ENCODE assay signal across 8 mouse cellular contexts in genomic region chr11:95837059-95837458, GRCm38 (mm10). TPM values are rescaled to one million over a fixed set of nuclear protein-coding genes. Genes with fewer than 3 reads are reported as not detected.
A peak's percentile ranks its signal among the peaks of the same experiment; 100 is the strongest.
DNase-seq lines count a peak whose midpoint lies in the region; ATAC-seq and TF ChIP-seq lines count a peak whose summit lies in the region.

Gene Gngt2 (plus strand): TSS chr11:95837216.

- H3K9me3 ChIP-seq in heart, embryonic 14.5 days (ENCODE audit: control insufficient read depth, low read length), result no peaks in the 10 kb centered on the region

- peak within 1 kb of the TSS; percentile 31 for H3K4me2 ChIP-seq in heart, embryonic 14.5 days (ENCODE audit: low read length)

- H3K36me3 ChIP-seq in heart, embryonic 14.5 days (ENCODE audit: control insufficient read depth, insufficient read depth, low read length), result peaks cover 6% of the 10 kb centered on the region; the same call in 1 of the 2 replicates

- H3K4me3 ChIP-seq in heart, embryonic 14.5 days (ENCODE audit: control insufficient read depth in 1 of 2, insufficient read depth in 1 of 2, low read depth in 1 of 2, low read length in 2 of 2), result no peak within 1 kb of the TSS
- H3K4me3 ChIP-seq in olfactory bulb, adult 2 months (ENCODE audit: insufficient read depth, low read depth, low read length), result no peak within 1 kb of the TSS

- H3K27ac ChIP-seq in heart, embryonic 14.5 days (replicated peaks in 1 of 2; ENCODE audit: control insufficient read depth in 1 of 2, insufficient read depth in 1 of 2, low read depth in 2 of 2, low read length in 2 of 2), result peak within 1 kb of the TSS; percentile 18 to 63
- no peak within 1 kb of the TSS for H3K27ac ChIP-seq in olfactory bulb, adult 2 months (ENCODE audit: insufficient read depth, low read depth, low read length)

- DNase-seq in cerebellum, adult 18-20 months, result peak; percentile 50 to 60
- peak; percentile 84 for DNase-seq in 3134 (ENCODE audit: extremely low read depth, insufficient read length, low spot score)
- DNase-seq in cerebellum, postnatal 10 days, result peak; percentile 81
- no peak for DNase-seq in large intestine, adult 2 months (ENCODE audit: low read depth, low spot score)
- no peak for DNase-seq in right cerebral cortex, adult 18-20 months

- TF ChIP-seq CTCF in olfactory bulb, adult 2 months (IDR thresholded peaks at IDR 0.05; ENCODE audit: insufficient read depth, low read depth, low read length), result 0 out of 2 replicates have a peak, but pooled peaks have one; percentile 1

- no peak for ATAC-seq in cerebellum, adult (ENCODE audit: insufficient number of reproducible peaks, low FRiP score, low TSS enrichment)
- ATAC-seq in heart, embryonic 14.5 days (ENCODE audit: insufficient number of reproducible peaks, insufficient read depth, low FRiP score, low read depth), result no peak

- H3K27me3 ChIP-seq in heart, embryonic 14.5 days (ENCODE audit: control insufficient read depth, insufficient read depth, low read length), result peaks cover 20% of the 10 kb centered on the region

- 18% methylated on average over 10 of the region's 10 CpGs for WGBS in heart, embryonic 14.5 days
- WGBS in large intestine, adult 2 months, result 14% methylated on average over 10 of the region's 10 CpGs
- 60% methylated on average over 10 of the region's 10 CpGs for WGBS in olfactory bulb, adult 2 months

- peaks cover 37 to 51% of the 10 kb centered on the region in 2 experiments for H3K4me1 ChIP-seq in heart, embryonic 14.5 days (ENCODE audit: control insufficient read depth in 2 of 2, insufficient read depth in 2 of 2, low read length in 2 of 2)
- peaks cover 25% of the 10 kb centered on the region for H3K4me1 ChIP-seq in olfactory bulb, adult 2 months (ENCODE audit: control insufficient read depth, insufficient read depth, low read length)

- TF ChIP-seq POLR2A in olfactory bulb, adult 2 months (IDR thresholded peaks at IDR 0.05; ENCODE audit: insufficient read depth, low read depth, low read length), result no peak

- no peak within 1 kb of the TSS for H3K9ac ChIP-seq in heart, embryonic 14.5 days (ENCODE audit: low read length)

RNA-seq across cellular contexts. Expression of gene Gngt2, which starts in this region (rescaled TPM):
- 34.1 and 34.2 TPM in 2 replicates for polyA plus RNA-seq in heart, embryonic 14.5 days (2014; fragmentation: Nextera tagmentation; extraction: Ambion mirVana)
- 11.5 and 13.2 TPM in 2 replicates for polyA plus RNA-seq in large intestine, adult 2 months (2012; rRNA removed)
- polyA plus RNA-seq in olfactory bulb, adult 2 months (2012; ENCODE audit: insufficient read depth, insufficient read length, low replicate concordance, missing spikeins), result not detected in 2 replicates

Comparison
In these comparisons a context has a peak if more than half of its experiments do, and no peak if none do; other contexts are left out.
1. RNA of gene Gngt2 (polyA plus RNA-seq): 34.1 to 34.2 TPM in heart, embryonic 14.5 days and 11.5 to 13.2 TPM in large intestine, adult 2 months; not detected in olfactory bulb, adult 2 months; every median in the first group is over 10 times any median in the second.
2. DNase-seq: peak in cerebellum, adult 18-20 months (2 of 2), 3134 (single experiment) and cerebellum, postnatal 10 days (2 of 2); none in large intestine, adult 2 months (single experiment) and right cerebral cortex, adult 18-20 months (single experiment).